Mouse (Mus musculus) heart, embryonic 16.5 days (tissue): ENCODE results near the gene Saa3. TPM values are rescaled to one million over a fixed set of nuclear protein-coding genes. Genes with fewer than 3 reads are reported as not detected.
"Not testable (repeated sequence)": the region's sequence is repeated elsewhere in the genome, so short reads cannot be mapped to it uniquely, and the experiment has no call there.

ENCODE experiments used
- ATAC-seq: fragments of 200-750 bp; cut with Nextera tagmentation; replicated peaks from 2 replicates; pipeline ENCODE4 v1.8.0; 2017; ENCODE audit warnings: moderate number of reproducible peaks; ENCODE audit not compliant: insufficient read depth, low FRiP score; ENCODE audit errors: extremely low read depth
- H3K27ac ChIP-seq: fragments of 300-500 bp; sonication (generic); 2 replicates; pipeline ENCODE4 v1.5.1; 2014; ENCODE audit warnings: mild to moderate bottlenecking, low read length, control low read depth, moderate library complexity
- H3K27me3 ChIP-seq: fragments of 300-500 bp; sonication (generic); 2 replicates; pipeline ENCODE4 v1.6.1; 2014; ENCODE audit warnings: low read length, mixed read lengths; ENCODE audit not compliant: control insufficient read depth, insufficient read depth
- H3K36me3 ChIP-seq: fragments of 300-500 bp; sonication (generic); 2 replicates; pipeline ENCODE4 v1.6.1; 2014; ENCODE audit not compliant: control insufficient read depth, insufficient read depth
- H3K4me1 ChIP-seq: fragments of 300-500 bp; sonication (generic); 2 replicates; pipeline ENCODE4 v1.6.1; 2014; ENCODE audit warnings: low read length, mixed read lengths; ENCODE audit not compliant: control insufficient read depth, insufficient read depth
- H3K4me2 ChIP-seq: fragments of 300-500 bp; sonication (generic); 2 replicates; pipeline ENCODE4 v1.6.1; 2014; ENCODE audit warnings: low read depth, mild to moderate bottlenecking, control low read depth, low read length
- H3K4me3 ChIP-seq: fragments of 300-500 bp; sonication (generic); 2 replicates; pipeline ENCODE4 v1.5.1; 2014; ENCODE audit warnings: mild to moderate bottlenecking, control low read depth, low read length
- H3K9ac ChIP-seq: fragments of 300-500 bp; sonication (generic); 2 replicates; pipeline ENCODE4 v1.6.1; 2014; ENCODE audit warnings: low read length, control low read depth
- H3K9me3 ChIP-seq: fragments of 300-500 bp; sonication (generic); replicated peaks from 2 replicates; pipeline ENCODE4 v1.6.1; 2016; ENCODE audit warnings: low read length; ENCODE audit not compliant: control insufficient read depth
- WGBS: fragments of 180-500 bp; shearing (Covaris S2); extraction: QIAGEN DNeasy Blood & Tissue Kit; methylation state at CpG from one replicate; pipeline ENCODE4 v1.1.7; 2014; 5-methylcytosine and 5-hydroxymethylcytosine counted together
- polyA plus RNA-seq: library from polyadenylated mRNA; unstranded; fragments of >200 nt; fragmentation: Nextera tagmentation; extraction: Ambion mirVana; gene quantifications from 2 replicates; pipeline ENCODE4 v1.2.1, GENCODE M21; 2015

The Saa3 gene
- 0.62 and 0.84 TPM in 2 replicates for polyA plus RNA-seq

DNA sequence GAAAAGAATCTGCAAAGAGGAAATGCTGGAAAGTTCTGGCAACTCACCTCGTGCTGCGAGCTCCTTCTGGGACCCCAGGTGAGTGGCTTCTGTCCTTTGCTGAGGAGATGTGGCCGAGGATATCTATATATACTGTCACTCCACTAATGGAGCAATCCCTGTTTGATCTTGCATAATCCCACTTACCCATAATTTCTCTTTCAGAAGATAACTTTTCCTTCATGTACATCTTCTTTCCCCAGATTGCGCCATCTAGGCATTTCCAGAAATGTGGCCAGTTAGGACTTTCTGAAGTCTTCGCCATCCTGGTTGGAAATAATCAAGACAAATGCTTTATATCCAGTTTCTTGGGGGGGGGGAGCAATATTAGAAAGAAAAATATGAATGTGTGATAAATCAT, at the start of gene Saa3:
Gene Saa3, minus strand, starts transcription at position 101 of the 400 bp plus-strand sequence.
- Histone ChIP-seq H3K4me2 (no peak within 1 kb of the TSS), H3K4me1 (no peaks in the 10 kb centered on the region), H3K27ac (no peak within 1 kb of the TSS), H3K9me3 (no peaks in the 10 kb centered on the region), H3K27me3 (peaks cover 5% of the 10 kb centered on the region), H3K36me3 (no peaks in the 10 kb centered on the region), H3K4me3 (no peak within 1 kb of the TSS), H3K9ac (no peak within 1 kb of the TSS)
- ATAC-seq = no peak
- WGBS = 73% methylated on average over 5 of the region's 5 CpGs

GRCm38 (mm10) chr7:46764672-46765071, 49.2 kb upstream of the Saa3 start:
- Histone ChIP-seq H3K4me1 (no peaks in the 10 kb centered on the region), H3K9me3 (no peaks in the 10 kb centered on the region), H3K4me3 (no peak overlapping the region), H3K27me3 (no peaks in the 10 kb centered on the region), H3K27ac (no peak overlapping the region), H3K9ac (no peak overlapping the region), H3K4me2 (no peak overlapping the region), H3K36me3 (peaks cover 46% of the 10 kb centered on the region)
- ATAC-seq = no peak
- 88% methylated on average over 8 of the region's 8 CpGs for WGBS

DNA sequence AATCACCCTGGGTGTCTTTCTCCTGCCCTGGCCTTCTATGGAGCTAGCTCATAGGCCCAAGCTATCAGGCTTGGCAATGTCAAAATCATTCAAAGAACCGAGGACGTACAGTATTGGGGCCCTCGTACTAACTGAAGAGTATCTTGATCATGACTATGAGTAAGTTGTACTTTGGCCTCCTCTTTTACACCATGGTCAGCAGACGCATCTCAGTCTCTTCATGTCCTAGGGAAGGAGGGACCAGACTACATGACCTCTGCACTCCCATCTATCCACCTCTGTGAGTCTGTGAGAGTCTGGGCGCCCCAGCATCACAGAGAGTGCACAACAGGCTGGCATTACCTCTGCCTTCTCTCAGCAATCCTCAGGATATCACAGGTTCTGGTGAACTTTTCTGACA, 47.1 kb upstream of the Saa3 start:
- H3K9ac ChIP-seq = no peak overlapping the region
- WGBS = 90% methylated on average over 5 of the region's 5 CpGs

GRCm38 (mm10) chr7:46761049-46761795, 45.7 kb upstream of the Saa3 start:
- WGBS = 68% methylated on average over 11 of the region's 11 CpGs
- Histone ChIP-seq H3K27me3 (no peaks in the 10 kb centered on the region), H3K9ac (no peak overlapping the region), H3K4me3 (no peak overlapping the region), H3K4me1 (no peaks in the 10 kb centered on the region), H3K27ac (no peak overlapping the region), H3K4me2 (no peak overlapping the region), H3K36me3 (peaks cover 24% of the 10 kb centered on the region), H3K9me3 (no peaks in the 10 kb centered on the region)
- ATAC-seq = no peak

More for the DNA sequence above, 47.1 kb upstream of the Saa3 start:
- no peak for ATAC-seq
- Histone ChIP-seq H3K9me3 (no peaks in the 10 kb centered on the region), H3K27ac (no peak overlapping the region), H3K27me3 (no peaks in the 10 kb centered on the region), H3K4me1 (no peaks in the 10 kb centered on the region), H3K4me3 (no peak overlapping the region), H3K36me3 (peaks cover 26% of the 10 kb centered on the region), H3K4me2 (no peak overlapping the region)

- no peak within 1 kb of the TSS for H3K27ac ChIP-seq
- WGBS = 59% methylated on average over 3 of the region's 3 CpGs
- no peaks in the 10 kb centered on the region for H3K9me3 ChIP-seq
- H3K4me2 ChIP-seq = no peak within 1 kb of the TSS
- no peak within 1 kb of the TSS for H3K4me3 ChIP-seq
- H3K4me1 ChIP-seq = no peaks in the 10 kb centered on the region
- no peaks in the 10 kb centered on the region for H3K36me3 ChIP-seq
- no peaks in the 10 kb centered on the region for H3K27me3 ChIP-seq
- H3K9ac ChIP-seq = no peak within 1 kb of the TSS
- ATAC-seq = no peak
These were observed 36.0 kb upstream of the Saa3 start, which contains the start of gene Saa2 for GRCm38 (mm10) chr7:46751490-46751889. Gene Saa2, plus strand, starts transcription at chr7:46751790.

GRCm38 (mm10) chr7:46748459-46748858, 33.0 kb upstream of the Saa3 start:
- H3K4me3 ChIP-seq = no peak overlapping the region
- H3K4me2 ChIP-seq = no peak overlapping the region
- H3K9me3 ChIP-seq = no peaks in the 10 kb centered on the region
- ATAC-seq = no peak
- no peaks in the 10 kb centered on the region for H3K27me3 ChIP-seq
- no peaks in the 10 kb centered on the region for H3K4me1 ChIP-seq
- no peak overlapping the region for H3K9ac ChIP-seq
- 57% methylated on average over 3 of the region's 3 CpGs for WGBS
- no peaks in the 10 kb centered on the region for H3K36me3 ChIP-seq
- H3K27ac ChIP-seq = no peak overlapping the region

DNA sequence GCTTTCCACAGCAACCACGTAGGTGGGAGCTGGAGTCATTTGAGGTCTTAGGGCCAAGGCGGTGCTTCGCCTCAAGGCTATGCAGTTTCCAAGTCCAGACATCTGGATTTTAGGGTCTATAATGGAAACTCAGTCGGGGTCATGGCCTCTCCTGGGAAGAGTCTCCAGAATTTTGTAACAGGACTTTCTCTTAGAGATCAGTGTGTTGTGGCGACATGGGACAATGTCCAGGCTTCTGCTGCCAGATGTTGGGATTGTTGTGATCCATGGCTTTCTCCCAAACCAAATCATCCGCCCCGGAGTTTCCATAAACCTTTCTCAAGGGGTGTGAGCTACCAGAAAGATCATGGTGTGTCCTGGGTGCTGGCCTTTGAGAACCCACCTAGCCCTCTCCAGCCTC, 30.9 kb upstream of the Saa3 start:
- no peak for ATAC-seq
- no peaks in the 10 kb centered on the region for H3K36me3 ChIP-seq
- H3K4me3 ChIP-seq = no peak overlapping the region
- no peak overlapping the region for H3K27ac ChIP-seq
- no peak overlapping the region for H3K9ac ChIP-seq
- no peaks in the 10 kb centered on the region for H3K4me1 ChIP-seq
- WGBS = 81% methylated on average over 7 of the region's 7 CpGs
- no peak overlapping the region for H3K4me2 ChIP-seq
- H3K9me3 ChIP-seq = no peaks in the 10 kb centered on the region
- no peaks in the 10 kb centered on the region for H3K27me3 ChIP-seq

DNA sequence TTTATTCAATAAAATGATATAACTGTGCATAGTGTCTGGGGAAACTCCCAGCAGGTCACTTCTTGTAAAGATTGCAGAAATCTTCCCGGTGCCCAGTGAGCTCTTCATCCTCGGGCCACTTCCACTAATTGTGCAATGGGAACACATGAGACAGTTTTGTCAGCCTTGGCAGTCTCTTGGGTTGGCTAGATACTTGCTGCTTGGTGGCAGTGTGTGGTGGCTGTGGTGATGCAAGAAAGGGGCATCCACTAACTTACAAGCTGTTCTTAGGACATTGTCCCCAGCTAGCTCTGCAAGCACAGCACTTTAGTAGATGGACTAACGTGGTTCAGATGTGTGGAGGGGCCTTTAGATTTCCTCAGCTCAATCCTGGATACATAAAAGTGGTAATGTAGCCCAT, 30.3 kb upstream of the Saa3 start:
- H3K4me1 ChIP-seq = no peaks in the 10 kb centered on the region
- no peaks in the 10 kb centered on the region for H3K27me3 ChIP-seq
- 69% methylated on average over 3 of the region's 3 CpGs for WGBS
- H3K4me3 ChIP-seq = no peak overlapping the region
- ATAC-seq = no peak
- H3K9ac ChIP-seq = no peak overlapping the region
- H3K9me3 ChIP-seq = no peaks in the 10 kb centered on the region
- H3K27ac ChIP-seq = no peak overlapping the region
- no peaks in the 10 kb centered on the region for H3K36me3 ChIP-seq
- H3K4me2 ChIP-seq = no peak overlapping the region

DNA sequence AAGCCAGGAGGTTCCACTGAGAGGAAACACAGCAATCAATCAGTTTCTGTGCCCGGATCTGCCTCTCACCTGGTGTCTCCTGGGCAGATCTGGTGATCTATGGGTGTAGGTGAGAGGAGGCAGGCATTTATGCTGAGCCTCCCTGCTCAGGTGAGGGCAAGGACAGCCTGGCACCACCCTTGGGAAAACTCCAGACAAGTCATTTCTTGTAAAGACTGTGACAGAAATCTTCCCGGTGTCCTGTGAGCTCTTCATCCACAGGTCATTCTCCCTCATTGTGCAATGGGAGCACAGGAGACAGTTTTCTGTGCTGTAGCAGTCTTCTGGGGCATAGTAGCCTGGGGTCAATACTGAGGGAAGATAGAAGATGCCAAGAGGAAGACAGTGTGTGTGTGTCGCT, 27.4 kb upstream of the Saa3 start, which contains the start of gene Saa1:
Gene Saa1, minus strand, starts transcription at position 101 of the 400 bp plus-strand sequence.
- H3K4me3 ChIP-seq, H3K4me1 ChIP-seq, H3K4me2 ChIP-seq, ATAC-seq, H3K9me3 ChIP-seq, H3K36me3 ChIP-seq, H3K9ac ChIP-seq, H3K27ac ChIP-seq, H3K27me3 ChIP-seq: not testable (repeated sequence)
- WGBS = 63% methylated on average over 3 of the region's 3 CpGs
